Mouse (Mus musculus) stomach, embryonic 15.5 days (tissue): ENCODE measurements around the gene Spag17. TPM values are rescaled to one million over a fixed set of nuclear protein-coding genes. Genes with fewer than 3 reads are reported as not detected.

Source experiments
- ATAC-seq: fragments of 200-750 bp; cut with Nextera tagmentation; 2 replicates; pipeline ENCODE4 v1.8.0; 2017; ENCODE audit warnings: low read depth, moderate number of reproducible peaks, moderate TSS enrichment; ENCODE audit not compliant: insufficient read depth, low FRiP score
- H3K27ac ChIP-seq: fragments of 300-500 bp; sonication (generic); 2 replicates; pipeline ENCODE4 v1.5.1; 2015; ENCODE audit warnings: mild to moderate bottlenecking, inconsistent platforms
- H3K27me3 ChIP-seq: fragments of 300-500 bp; sonication (generic); replicated peaks from 2 replicates; pipeline ENCODE4 v1.6.1; 2015; ENCODE audit warnings: inconsistent platforms
- H3K36me3 ChIP-seq: fragments of 300-500 bp; sonication (generic); 2 replicates; pipeline ENCODE4 v1.6.1; 2015; ENCODE audit warnings: inconsistent platforms
- H3K4me1 ChIP-seq: fragments of 300-500 bp; sonication (generic); 2 replicates; pipeline ENCODE4 v1.6.1; 2015; ENCODE audit warnings: inconsistent platforms
- H3K4me2 ChIP-seq: fragments of 300-500 bp; sonication (generic); 2 replicates; pipeline ENCODE4 v1.6.1; 2015; ENCODE audit warnings: mild to moderate bottlenecking, inconsistent platforms
- H3K4me3 ChIP-seq: fragments of 300-500 bp; sonication (generic); replicated peaks from 2 replicates; pipeline ENCODE4 v1.5.1; 2015; ENCODE audit warnings: inconsistent platforms
- H3K9ac ChIP-seq: fragments of 300-500 bp; sonication (generic); 2 replicates; pipeline ENCODE4 v1.6.1; 2015; ENCODE audit warnings: inconsistent platforms
- H3K9me3 ChIP-seq: fragments of 300-500 bp; sonication (generic); 2 replicates; pipeline ENCODE4 v1.6.1; 2016; ENCODE audit warnings: inconsistent platforms
- WGBS: fragments of 180-500 bp; shearing (Covaris S2); methylation state at CpG from one replicate; pipeline ENCODE4 v1.1.7; 2015; 5-methylcytosine and 5-hydroxymethylcytosine counted together
- polyA plus RNA-seq: library from polyadenylated mRNA; unstranded; fragments of >200 nt; fragmentation: Nextera tagmentation; extraction: Ambion mirVana; gene quantifications from 2 replicates; pipeline ENCODE4 v1.2.1, GENCODE M21; 2015

Gene Spag17
- polyA plus RNA-seq, 1 experiment from 2014 or later: 0.35 TPM

DNA sequence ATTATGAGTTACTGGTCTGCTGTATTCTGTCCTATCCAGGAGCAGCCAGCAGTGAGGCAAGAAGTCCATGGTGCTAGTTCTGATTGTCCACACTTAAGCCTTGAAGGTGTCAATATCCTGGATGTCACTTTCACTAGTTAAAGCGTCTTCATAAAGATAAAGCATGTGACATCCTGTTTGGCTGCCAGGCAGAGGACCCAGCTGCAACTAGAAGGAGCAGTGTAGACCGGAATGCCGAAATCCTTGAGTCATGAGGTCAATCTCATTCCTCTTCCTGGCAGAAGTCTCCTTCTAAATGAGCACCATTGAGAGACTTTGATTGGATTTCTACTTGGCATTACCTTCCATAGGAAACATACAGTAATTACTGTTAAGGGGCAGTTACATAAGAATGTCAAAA, 295.3 kb downstream of the Spag17 start:
- no peak overlapping the region for H3K4me2 ChIP-seq
- ATAC-seq: no peak
- 60% methylated on average over 3 of the region's 3 CpGs for WGBS
- H3K9me3 ChIP-seq: no peaks in the 10 kb centered on the region
- no peak overlapping the region for H3K4me3 ChIP-seq
- no peaks in the 10 kb centered on the region for H3K4me1 ChIP-seq
- no peak overlapping the region for H3K9ac ChIP-seq
- H3K27me3 ChIP-seq: no peaks in the 10 kb centered on the region
- H3K27ac ChIP-seq: no peak overlapping the region
- peaks cover 18% of the 10 kb centered on the region; the same call in 1 of the 2 replicates for H3K36me3 ChIP-seq

DNA sequence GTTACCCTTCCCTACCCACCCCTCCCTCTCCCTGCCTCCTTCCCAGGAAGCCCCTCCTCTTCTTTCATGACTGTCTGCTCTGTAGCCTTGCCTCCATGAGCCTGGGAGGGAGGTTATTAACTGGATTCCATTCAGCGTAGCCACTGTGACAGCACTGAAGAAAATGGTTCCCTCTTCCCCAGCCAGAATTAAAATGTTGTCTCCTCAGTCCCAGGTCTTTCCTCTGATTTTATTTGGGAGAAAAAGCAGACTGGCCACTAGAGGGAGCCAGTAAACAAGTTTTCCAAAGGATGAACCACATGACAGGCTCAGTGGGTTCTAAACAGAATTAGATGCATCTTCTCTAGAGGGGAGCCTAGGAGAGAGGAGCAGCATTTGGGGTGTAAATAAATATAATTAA, 304.2 kb downstream of the Spag17 start:
- no peak overlapping the region for H3K4me3 ChIP-seq
- no peak for ATAC-seq

DNA sequence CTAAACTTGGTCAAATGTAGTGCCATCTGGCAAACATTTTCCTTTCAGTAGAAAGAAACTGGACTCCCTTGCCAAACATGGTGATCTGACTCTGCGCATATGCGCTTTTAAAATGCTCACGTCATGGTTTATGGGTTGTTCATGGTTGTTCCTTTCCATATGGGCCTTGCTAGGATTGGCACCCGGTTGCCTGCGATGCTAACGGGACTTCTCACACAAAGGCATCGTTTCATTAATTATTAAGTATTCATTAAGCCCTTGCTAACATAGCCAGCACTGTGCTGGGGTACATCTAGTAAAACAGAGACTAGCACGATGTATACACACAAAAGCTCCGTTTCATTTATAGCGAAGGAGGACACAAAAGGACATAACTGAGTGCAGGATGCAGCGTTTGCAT, 304.7 kb downstream of the Spag17 start:
- WGBS: 87% methylated on average over 11 of the region's 11 CpGs
- H3K4me1 ChIP-seq: no peaks in the 10 kb centered on the region
- H3K36me3 ChIP-seq: 0 out of 2 replicates have a peak, but pooled peaks cover 7% of the 10 kb centered on the region
- H3K9ac ChIP-seq: no peak overlapping the region
- H3K27ac ChIP-seq: no peak overlapping the region
- H3K27me3 ChIP-seq: no peaks in the 10 kb centered on the region
- H3K4me2 ChIP-seq: no peak overlapping the region
- ATAC-seq: no peak
- H3K9me3 ChIP-seq: no peaks in the 10 kb centered on the region
- no peak overlapping the region for H3K4me3 ChIP-seq

More for the DNA sequence above, 304.2 kb downstream of the Spag17 start:
- H3K9ac ChIP-seq: no peak overlapping the region
- no peaks in the 10 kb centered on the region for H3K4me1 ChIP-seq
- no peak overlapping the region for H3K4me2 ChIP-seq
- 0 out of 2 replicates have a peak, but pooled peaks cover 7% of the 10 kb centered on the region for H3K36me3 ChIP-seq
- no peak overlapping the region for H3K27ac ChIP-seq
- 30% methylated on average over 1 of the region's 1 CpGs for WGBS
- no peaks in the 10 kb centered on the region for H3K27me3 ChIP-seq
- no peaks in the 10 kb centered on the region for H3K9me3 ChIP-seq
